Mouse (Mus musculus) gastrocnemius, adult 8-10 months (tissue): ENCODE data around the gene Fra10ac1. TPM values are rescaled to one million over a fixed set of nuclear protein-coding genes. Genes with fewer than 3 reads are reported as not detected.
A peak's percentile ranks its signal among the peaks of the same experiment; 100 is the strongest.

Experiments
- DNase-seq, 2 experiments: peaks; one replicate each; pipeline ENCODE4 v3.0.0; 2022; ENCODE audit warnings: low spot score in 2 of 2
- total RNA-seq, 4 experiments: library from RNA; stranded (reverse); gene quantifications; 2 replicates each; pipeline ENCODE4 v1.2.4; 2022

The Fra10ac1 gene
- total RNA-seq: 10 to 100 TPM in 2 of 4 experiments, 1 to 10 TPM in 2; 7.6 to 11.5 (median 9.4) TPM

DNA sequence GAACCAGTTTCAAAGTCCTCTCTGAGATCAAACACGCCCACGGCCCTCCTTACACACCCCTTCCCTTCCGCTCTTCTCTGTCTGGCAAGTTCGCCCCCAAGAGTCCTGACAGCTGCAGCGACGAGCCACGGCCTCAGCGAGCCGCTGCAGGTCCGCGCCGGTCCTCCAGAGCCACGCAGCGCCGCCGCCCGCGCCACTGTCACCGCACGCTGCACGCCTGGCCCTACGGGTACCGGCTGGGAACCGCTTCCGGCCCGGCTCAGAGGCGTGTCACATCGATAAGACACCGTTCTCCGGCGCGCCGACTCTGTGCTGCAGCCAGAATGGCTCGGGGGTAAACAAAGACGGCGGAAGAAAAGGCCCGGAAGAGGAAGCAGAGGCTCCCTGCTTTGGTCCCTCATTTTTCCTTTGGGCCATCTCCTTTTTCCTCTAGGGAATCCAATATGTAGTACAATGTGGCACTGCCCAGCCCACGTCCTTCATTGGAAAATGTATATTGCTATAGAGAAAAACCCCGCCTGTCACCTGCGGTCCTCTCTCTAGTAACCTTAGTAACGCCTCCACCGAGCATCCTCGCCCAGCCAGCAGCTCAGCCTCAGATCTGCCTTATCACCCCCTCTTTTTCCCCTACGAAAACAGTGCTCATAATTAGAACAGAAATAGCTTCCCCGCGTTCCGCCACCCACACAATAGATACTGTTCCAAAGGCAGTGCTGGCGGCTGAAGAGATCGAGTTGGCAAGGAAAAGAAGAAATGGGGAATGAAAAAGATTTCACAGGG lies at the start of gene Fra10ac1:
Gene Fra10ac1 (minus strand): TSS at position 252 of the 780 bp plus-strand sequence.
- peak; percentile 78 to 86 for DNase-seq

DNA sequence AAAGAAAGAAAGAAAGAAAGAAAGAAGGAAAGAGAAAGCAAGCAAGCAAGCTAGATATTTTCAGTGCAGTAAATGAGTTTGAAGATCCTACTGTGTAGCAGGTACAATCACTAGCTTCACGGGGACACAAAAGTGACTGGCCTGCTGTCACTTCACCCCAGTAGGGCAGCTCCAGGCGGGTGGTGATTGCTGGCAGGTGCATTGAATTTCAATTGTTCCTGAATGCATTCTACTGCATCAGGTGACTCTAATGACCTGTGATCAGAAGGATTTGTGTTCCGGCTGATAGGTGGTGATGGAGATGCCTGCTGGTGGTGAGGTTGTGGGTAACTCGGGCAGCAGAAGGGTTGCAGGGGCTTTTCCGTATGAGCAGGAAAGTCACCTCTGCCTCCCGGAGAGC lies 47.1 kb upstream of the Fra10ac1 start:
- no peak for DNase-seq

DNA sequence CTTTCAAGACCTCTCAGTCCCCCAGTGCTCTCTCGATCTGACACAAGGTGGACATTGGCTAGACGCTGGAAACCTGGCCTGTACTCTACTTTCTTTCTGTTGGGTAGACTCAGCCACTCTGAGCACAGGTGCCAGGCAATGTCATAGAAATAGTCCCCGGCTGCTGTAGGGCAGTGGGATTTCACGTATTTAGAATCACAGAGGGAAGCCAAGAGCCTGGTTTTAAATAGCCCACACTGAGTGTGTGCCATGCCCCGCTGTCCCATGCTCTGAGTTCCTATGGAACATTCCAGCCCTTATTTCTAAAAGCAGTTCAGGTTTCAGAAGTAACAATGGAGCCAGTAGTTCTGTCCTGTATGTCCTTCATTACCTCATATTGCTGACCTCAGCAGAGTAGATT lies 43.5 kb upstream of the Fra10ac1 start:
- DNase-seq: no peak

DNA sequence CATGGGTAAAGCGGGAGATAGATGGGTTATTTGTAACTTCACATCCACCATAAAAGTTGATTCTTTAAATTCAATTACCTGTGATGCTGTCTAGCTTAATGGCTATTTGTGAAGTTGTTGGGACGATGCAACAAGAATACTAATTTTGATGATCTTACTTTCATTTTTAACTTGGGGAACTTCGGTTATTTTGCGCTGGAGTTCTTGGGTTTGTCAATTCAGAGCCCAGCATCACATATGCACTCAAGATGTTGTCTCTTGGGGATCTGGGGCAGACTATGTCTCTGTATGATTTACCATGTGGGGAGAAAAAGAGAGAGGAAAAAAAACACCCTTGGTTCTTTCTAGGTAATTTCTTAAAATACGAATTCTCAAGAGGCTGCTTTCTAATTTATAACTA lies 41.8 kb upstream of the Fra10ac1 start:
- no peak for DNase-seq

DNA sequence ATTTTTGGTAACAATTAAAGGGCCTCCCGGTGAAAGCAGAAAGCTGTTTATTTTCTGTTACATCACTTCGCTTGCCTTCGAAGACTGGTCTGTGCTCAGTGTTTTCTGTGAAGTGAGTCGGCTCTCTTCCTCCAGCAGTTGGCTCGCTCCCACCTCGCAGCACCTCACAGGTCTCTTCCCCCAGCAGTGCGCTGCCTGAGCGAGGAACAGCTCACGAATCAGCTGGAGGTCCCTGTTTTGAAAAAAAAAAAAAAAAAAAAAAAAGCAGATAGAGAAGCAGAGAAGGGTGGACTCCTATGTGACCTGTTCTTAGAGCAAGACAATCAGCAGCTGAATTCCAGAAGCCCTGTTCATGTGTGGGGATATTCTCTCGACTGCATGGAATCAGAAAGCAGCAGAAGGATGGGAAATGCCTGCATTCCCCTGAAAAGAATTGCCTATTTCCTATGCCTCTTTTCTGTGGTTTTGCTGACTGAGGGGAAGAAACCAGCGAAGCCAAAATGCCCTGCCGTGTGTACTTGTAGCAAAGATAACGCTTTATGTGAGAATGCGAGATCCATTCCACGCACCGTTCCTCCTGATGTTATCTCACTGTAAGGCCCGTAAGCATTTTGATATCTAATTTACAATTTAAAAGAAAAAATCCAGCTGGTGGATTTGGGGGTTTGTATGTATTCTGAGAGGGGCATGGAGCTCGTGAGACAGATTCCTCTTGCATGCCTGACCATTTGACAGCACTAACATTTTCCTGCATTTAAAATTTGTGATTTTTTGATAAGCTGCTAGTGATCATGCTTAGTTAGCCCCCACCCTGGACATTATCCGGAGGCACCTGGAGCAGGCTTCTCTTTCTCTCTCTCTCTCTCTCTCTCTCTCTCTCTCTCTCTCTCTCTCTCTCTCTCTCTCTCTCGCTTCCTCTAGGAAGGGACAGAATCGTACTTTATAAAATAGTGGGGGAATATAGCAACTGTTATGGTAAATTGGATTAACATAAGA lies 40.8 kb upstream of the Fra10ac1 start, which contains the start of gene Lgi1:
Gene Lgi1 (plus strand): TSS at position 32 of the 996 bp plus-strand sequence.
- DNase-seq: no peak

DNA sequence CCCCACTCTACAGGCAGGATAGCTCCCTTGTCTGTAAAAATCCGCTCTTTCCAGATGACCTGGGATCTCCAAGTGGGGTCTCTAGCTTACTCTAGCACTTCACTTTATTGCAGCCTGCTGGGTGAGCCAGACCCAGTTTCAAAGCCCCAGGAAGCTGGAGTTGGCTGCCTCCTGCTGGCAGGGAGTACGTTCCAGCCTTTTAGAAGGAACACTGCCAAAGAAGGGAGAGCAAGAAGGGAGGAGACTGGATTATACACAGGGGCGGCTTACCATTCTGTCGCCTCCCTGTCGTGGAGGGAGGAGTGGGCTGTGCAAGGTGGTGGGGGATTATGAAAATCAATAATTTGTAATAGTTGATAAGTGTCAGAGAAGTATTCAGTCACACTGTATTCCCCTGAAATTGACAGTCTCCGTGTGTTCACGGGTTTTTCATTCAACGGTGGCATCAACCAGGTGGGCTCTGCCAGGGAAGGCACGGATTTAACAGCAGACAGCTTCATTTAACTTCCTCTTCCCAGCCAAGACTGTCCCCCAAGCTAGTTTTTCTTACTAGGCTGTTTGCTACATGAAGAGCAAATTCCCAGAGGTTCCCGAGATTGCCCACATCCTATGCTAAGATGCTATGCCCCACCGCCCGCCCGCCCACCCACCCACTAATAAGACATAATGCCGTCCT lies 40.0 kb upstream of the Fra10ac1 start:
- DNase-seq: no peak

DNA sequence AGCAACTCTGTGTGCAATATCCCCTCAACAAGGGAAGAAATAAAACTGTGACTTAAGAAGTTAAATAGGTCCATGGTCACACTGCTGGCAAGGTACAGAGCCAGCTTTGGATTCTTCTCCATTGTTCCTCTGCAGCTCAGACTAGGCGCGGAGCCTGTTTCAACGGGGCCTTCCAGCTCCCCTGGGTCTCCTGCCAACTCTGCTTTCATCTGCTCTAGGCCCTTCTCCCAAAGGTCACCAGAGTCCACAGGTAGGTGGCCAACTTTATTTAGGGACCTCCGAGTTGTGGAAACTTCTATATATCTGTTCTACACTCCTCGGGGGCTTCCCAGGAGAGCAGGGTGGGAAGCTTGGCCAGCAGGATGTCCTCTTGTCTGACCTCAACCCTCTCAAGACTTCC lies 37.4 kb upstream of the Fra10ac1 start:
- DNase-seq: no peak

DNA sequence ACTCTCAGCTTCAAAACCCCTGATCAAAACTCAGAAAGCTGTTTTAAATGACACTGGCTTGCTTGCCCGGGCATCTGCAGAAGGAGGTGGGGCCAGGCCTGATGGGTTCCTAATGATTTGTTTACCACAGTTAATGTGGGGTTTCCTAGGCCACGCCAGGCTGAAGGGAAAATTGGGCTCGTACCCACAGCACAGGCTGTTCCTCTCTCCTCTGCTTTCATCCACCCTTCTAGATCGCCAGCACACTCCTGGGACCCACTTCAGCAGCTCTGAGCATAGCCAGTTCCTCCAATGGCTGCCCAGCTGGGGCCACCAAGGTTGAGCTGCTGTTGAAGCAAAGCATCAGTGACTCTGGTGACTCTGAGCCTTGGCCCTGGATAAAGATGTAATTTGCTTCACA lies 36.4 kb upstream of the Fra10ac1 start:
- DNase-seq: peak in 1 of 2 experiments; percentile 5

DNA sequence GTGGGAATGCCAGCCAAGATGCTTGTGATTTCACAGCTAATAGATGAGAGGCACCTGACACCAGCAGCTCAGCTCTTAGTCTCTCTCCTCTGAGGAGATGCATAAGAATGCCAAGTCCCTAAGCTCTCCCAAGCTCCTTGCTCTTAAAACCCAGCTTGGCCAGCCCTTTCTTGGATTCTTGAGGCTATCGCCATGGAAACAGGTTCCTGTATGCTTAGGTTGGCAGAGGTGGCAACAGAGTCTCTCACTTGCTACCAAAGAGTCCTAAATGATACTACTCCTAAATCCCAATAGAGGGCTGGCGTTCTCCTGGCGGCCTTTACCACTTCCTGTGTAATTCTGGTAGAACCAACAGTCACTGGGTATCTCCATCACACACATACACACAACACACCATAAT lies 35.5 kb upstream of the Fra10ac1 start:
- no peak for DNase-seq

DNA sequence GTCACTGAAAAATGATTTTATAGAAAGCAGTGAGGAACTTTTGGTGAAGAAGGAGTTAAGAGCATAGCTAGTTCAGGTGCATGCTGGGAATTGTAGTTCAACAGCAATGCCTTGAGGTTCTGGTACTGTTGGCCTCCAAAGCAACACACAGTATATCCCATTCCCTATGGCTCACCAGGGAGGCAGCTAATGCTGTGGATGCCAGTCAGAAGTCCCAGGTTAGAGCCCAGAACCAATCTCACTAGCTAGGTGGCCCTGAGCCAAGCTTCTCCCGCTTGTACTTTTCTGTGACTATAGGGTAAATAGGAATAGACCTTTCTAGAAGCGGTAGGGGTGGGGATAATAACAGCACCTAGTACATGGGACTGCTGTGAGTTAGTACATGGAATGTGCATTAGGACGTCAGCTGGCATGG lies 34.7 kb upstream of the Fra10ac1 start:
- DNase-seq: no peak

DNA sequence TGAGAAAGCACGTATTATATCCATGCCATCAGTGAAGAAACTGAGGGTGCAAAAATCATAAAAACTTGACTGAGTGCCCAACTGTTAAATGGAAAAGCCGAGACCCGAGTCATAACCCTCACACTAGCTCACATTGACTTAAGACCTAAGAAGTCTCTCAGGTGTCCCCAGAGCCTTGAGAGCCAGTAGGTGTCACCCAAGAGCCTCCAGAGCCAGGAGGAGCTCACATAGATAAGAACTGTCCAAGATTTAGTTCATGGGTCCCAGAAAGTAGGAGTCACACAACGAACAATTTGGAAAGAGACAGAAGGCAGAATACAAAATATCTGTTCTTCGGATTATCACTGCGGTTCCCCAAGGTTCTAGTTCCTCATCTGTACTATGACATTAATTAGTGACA lies 29.8 kb upstream of the Fra10ac1 start:
- DNase-seq: peak in 1 of 2 experiments; percentile 5

DNA sequence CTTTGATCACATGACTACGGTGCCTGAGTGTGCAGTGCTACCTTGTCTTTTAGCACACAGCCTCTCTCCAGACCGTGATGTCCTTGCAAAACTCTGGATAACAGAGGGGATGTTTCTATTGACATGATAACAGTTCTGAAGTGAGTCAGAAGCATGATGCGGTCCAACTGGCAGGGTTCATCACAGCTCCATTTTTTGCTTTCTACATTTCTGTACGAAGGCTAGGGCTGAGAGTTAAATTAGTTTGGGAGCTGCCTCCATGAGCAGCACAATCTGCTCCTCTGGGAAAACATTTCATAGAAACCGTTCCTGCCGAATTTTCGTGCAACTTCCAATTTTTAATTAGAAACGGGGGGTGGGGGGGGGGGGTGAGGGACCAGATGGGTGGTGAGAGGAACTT lies 25.7 kb upstream of the Fra10ac1 start:
- DNase-seq: no peak

DNA sequence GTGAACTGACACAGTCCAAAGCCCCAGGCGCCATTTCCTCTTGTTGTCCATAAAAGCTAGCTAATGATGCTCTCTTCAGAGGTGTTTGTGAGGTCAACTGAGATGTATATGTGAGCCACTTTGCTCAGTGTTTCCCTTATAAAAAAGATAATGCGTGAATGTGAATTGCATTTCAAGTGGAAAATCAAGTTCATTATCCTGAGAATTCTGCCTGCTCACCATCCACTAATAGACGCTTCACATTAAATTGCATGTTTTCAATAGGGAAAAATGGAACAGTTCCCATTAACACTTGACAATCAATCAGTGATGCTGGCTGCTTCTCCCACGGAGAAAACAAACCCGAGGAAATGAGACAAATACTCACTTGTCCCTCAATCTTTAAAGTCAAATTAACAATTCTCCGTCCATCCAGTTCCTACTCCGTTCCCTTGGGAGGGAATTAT lies 22.2 kb upstream of the Fra10ac1 start:
- DNase-seq: no peak

DNA sequence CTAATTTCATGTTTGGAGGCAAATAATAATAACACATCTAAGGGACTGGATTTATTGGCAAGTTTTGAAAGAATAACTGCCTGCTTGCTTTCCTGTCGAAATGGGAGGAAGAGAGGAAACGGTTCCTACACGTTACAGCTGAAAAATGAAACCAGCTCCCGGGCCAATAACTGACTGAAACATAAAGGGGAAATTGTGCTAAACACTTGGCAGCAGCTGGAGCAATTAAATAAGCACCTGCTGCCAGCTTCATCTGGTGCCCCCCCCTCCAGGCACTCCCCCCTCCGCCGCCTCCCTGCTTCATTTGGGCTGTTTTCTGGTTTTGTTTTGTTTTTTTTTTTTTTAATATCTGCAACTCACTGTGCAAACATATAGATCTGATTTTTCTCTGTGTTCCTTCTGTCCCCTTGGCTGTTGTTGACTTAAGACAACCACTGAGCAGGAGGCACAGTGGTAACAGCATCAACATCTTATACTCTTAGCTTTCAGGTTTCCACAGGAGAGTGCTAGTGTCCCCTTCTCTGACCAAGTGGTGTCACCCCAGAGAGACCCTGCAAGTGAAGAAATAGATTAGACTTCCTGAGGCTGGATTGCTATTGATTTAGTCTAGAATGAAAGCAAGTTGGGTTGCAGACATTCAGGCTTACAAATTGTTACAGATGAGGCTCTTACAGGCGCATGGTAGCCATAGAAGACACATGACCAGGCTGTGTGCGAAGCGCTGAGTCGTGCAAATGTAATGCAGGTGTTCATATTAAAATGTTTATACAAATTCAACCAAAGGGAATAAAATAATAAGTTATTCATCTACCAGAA lies 21.6 kb upstream of the Fra10ac1 start:
- no peak for DNase-seq

DNA sequence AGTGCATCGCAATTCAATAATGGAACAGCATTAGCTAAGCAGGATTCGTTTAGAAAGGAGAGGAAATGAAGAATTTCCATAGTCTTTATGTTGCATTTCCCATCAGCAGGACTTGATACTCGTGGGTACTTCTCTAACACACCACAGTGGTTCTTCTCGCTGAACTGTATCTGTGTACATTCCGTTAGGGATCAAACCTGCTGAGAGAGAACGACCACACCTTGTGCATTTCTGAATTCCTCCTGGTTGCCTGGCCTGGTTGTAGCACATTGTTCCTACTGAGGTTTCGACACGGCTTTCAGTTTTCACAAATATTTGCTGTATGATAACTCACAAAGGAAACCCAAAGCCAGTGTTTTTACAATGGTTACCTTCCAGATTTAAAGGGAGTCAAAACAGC lies 20.8 kb upstream of the Fra10ac1 start:
- no peak for DNase-seq

DNA sequence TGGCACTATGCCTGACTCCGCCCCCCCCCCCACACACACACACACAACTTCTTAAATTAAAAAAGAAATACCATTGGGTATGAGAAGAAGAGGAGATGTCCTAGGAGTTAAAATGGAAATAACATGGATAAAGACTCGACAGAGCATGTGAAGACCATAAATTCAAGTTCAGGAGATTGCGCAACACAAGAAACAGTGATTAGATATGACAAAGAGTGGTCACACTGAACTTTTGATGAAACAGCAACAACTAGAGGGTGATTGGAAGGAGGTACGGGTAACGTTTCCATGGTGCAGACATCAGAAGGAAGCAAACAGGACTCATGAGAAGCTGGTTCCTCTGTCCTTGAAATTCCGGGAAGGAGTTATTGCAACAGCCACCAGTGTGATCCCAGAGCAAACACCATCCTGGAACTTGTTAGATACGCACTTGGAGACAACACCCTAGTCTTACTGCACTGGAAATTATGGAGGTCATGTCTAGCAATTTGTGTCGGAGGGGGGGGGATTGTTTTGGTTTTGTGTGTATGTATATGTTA lies 18.4 kb upstream of the Fra10ac1 start:
- DNase-seq: no peak

DNA sequence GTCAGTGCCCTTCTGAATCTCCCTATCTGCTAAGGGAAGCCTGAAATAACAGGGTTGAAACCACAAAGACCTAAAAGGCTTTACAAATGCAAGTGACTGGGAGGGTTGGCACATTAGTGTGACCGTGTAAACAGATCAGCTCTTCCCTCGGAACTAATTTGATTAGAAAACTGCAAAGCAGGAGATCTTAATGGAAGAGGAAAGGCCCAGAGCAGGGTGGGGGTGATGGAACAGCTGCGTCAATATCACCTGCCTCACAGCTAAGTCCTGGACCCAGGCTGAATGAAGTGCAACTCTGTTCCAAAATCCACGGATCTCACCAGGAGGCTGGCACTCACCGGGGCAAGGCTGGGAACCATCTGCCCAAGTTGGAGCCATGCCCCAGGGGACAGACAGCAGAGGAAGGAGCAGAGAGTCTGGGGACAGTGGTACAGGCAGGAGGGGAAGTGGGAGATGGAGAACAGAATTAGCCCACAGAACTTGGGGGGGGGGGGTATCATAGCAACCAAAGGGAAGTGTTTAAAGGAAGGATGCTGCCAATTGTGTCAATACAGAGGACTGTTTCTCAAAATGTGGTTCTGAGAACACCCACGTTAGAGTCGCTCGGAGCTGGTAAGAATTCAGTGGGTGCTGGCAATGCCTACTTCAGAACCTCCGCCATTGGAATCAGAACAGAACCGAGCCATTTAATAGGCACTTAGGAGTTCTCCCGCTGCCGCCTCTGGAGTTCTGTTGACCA lies 14.4 kb upstream of the Fra10ac1 start:
- DNase-seq: no peak

DNA sequence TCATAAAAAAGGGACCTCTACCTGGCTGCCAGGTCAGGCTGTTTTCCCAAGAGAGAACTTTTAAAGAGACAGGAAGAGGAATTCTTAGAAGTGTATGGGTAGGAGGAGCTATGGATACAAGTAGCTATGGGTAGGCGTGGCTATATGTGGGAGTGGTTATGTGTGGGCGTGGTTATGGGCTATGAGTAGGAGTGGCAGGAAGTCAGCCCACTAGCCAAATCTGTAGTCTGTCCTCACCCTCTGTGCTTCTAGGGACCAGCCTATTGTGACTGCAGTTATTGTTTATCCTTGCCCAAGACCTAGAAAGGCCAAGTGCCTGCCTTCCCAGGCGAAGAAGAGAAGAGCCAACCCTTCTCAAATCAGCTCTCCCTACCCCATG lies 13.9 kb upstream of the Fra10ac1 start:
- no peak for DNase-seq

DNA sequence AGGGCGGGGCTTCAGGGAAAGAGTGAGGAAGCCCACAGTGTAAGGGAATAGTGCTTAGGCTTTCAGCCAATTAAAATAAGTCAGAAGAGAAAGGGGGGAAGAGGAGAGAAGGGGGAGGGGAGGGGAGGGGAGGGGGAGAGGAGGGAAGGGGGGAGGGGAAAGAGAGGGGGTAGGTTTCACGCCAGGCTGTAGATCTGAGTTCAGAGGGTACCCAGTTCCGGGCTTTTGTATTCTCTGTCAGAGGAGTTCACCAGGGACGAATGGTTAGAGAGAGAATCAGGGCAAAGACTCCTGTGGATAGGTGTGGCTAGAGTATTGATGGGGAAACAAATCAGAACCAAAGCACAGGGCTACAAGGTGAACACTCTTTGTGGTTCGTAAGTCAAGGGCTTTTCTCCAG lies 12.6 kb upstream of the Fra10ac1 start:
- no peak for DNase-seq

DNA sequence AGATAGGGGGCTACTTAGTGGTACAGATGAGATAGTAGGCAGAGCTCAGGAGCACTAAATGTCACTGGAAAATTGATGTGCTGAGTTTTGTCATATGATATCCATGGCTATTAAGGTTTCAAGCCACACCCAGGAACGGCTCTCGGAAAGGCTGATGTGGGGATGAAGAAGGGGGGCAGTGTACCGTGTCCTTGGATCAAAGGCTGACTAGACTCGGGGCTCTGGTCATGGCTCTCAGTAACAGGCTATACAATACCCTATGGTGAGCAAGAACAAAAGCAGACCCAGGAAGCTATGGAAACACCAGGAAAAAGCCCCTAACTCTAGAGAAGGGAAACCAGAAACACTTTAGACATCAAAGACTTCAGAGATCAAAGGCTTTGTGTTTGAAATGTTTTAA lies 8.6 kb upstream of the Fra10ac1 start:
- DNase-seq: no peak
